Mouse (Mus musculus) stomach, postnatal 0 days (tissue): ENCODE results near the gene Tnfsf18. TPM values are rescaled to one million over a fixed set of nuclear protein-coding genes. Genes with fewer than 3 reads are reported as not detected.

Experiments used
- ATAC-seq: fragments of 200-750 bp; cut with Nextera tagmentation; 2 replicates; pipeline ENCODE4 v1.8.0; 2017; ENCODE audit not compliant: low FRiP score, low TSS enrichment
- DNase-seq: peaks from one replicate; pipeline ENCODE4 v3.0.0-alpha.2; 2016; ENCODE audit warnings: low spot score
- H3K27ac ChIP-seq: fragments of 300-500 bp; sonication (generic); replicated peaks from 2 replicates; pipeline ENCODE4 v1.5.1; 2014; ENCODE audit warnings: mild to moderate bottlenecking, control low read depth
- H3K27me3 ChIP-seq: fragments of 300-500 bp; sonication (generic); 2 replicates; pipeline ENCODE4 v1.6.1; 2014; ENCODE audit warnings: low read length; ENCODE audit not compliant: control insufficient read depth, insufficient read depth
- H3K36me3 ChIP-seq: fragments of 300-500 bp; sonication (generic); 2 replicates; pipeline ENCODE4 v1.6.1; 2014; ENCODE audit warnings: low read length, mixed read lengths; ENCODE audit not compliant: control insufficient read depth, insufficient read depth
- H3K4me1 ChIP-seq: fragments of 300-500 bp; sonication (generic); replicated peaks from 2 replicates; pipeline ENCODE4 v1.6.1; 2014; ENCODE audit warnings: antibody characterized with exemption; ENCODE audit not compliant: control insufficient read depth, insufficient read depth
- H3K4me2 ChIP-seq: fragments of 300-500 bp; sonication (generic); replicated peaks from 2 replicates; pipeline ENCODE4 v1.6.1; 2014; ENCODE audit warnings: low read depth, mild to moderate bottlenecking, control low read depth, moderate library complexity
- H3K4me3 ChIP-seq: fragments of 300-500 bp; sonication (generic); 2 replicates; pipeline ENCODE4 v1.5.1; 2014; ENCODE audit warnings: low read depth, low read length, control low read depth
- H3K9ac ChIP-seq: fragments of 300-500 bp; sonication (generic); 2 replicates; pipeline ENCODE4 v1.6.1; 2014; ENCODE audit warnings: mild to moderate bottlenecking, low read length, control low read depth, mixed read lengths
- H3K9me3 ChIP-seq: fragments of 300-500 bp; sonication (generic); 2 replicates; pipeline ENCODE4 v1.6.1; 2016; ENCODE audit warnings: low read length; ENCODE audit not compliant: control insufficient read depth
- CTCF ChIP-seq: IDR thresholded peaks from 2 replicates; pipeline ENCODE4 v1.5.1; 2016; ENCODE audit warnings: antibody characterized with exemption, low read depth, mild to moderate bottlenecking, moderate library complexity
- EP300 ChIP-seq: optimal IDR thresholded peaks from 2 replicates; pipeline ENCODE3; 2016; ENCODE audit warnings: antibody characterized with exemption
- WGBS: fragments of 180-500 bp; shearing (Covaris S2); extraction: QIAGEN DNeasy Blood & Tissue Kit; methylation state at CpG from one replicate; pipeline ENCODE4 v1.1.7; 2014; 5-methylcytosine and 5-hydroxymethylcytosine counted together
- polyA plus RNA-seq: library from polyadenylated mRNA; unstranded; fragments of >200 nt; fragmentation: Nextera tagmentation; extraction: Ambion mirVana; gene quantifications from 2 replicates; pipeline ENCODE4 v1.2.1, GENCODE M21; 2015

The Tnfsf18 gene
- polyA plus RNA-seq, 1 experiment from 2014 or later, result not detected

DNA sequence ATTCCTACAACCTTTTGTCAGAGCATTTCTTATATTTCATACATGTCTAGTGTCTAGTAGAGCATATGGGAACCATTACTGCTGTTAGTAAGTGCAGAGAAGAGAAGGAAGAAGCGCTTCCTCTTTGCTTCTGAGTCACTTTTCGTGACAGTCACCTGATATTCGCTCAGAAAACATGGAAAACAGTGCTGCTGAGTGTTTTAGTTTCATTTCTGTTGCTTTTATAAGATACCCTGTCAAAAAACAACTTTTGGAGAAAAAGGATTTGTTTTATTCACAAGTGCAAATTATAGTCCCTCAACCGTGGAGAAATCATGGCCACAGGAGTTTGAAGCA lies 6.3 kb downstream of the Tnfsf18 start:
- H3K27ac ChIP-seq, result no peak overlapping the region

DNA sequence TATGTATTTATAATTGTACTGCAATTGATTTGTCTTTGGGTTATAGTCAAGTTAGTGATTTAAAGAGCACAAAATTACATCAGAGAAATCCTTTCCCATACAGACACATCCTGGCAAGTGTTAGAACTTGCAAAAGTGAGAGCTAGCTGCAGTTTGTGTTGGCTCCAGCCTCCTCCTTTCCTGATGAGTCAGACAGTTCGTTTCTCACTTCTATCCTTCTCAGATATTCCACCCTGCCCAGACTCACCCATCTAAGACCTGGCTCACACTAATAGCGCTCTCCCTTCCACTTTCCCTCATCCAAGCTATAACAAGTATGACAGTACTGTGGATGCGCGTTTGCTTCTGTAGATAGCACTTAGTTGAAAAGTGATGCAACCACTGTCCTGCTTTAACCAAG lies 11.9 kb downstream of the Tnfsf18 start:
- TF ChIP-seq EP300, result no peak
- no peak overlapping the region for H3K27ac ChIP-seq
- 70% methylated on average over 4 of the region's 4 CpGs for WGBS
- ATAC-seq (no peak), DNase-seq (no peak)
- no peak overlapping the region for H3K4me3 ChIP-seq
- no peaks in the 10 kb centered on the region for H3K36me3 ChIP-seq
- no peaks in the 10 kb centered on the region for H3K4me1 ChIP-seq
- H3K9me3 ChIP-seq, result no peaks in the 10 kb centered on the region
- H3K27me3 ChIP-seq, result no peaks in the 10 kb centered on the region
- no peak overlapping the region for H3K9ac ChIP-seq
- H3K4me2 ChIP-seq, result no peak overlapping the region

More for the DNA sequence above, 6.3 kb downstream of the Tnfsf18 start:
- no peaks in the 10 kb centered on the region for H3K4me1 ChIP-seq
- no peak overlapping the region for H3K4me2 ChIP-seq
- H3K4me3 ChIP-seq, result no peak overlapping the region
- WGBS, result 82% methylated on average over 4 of the region's 4 CpGs
- H3K27me3 ChIP-seq, result no peaks in the 10 kb centered on the region
- no peak for TF ChIP-seq EP300
- no peak for TF ChIP-seq CTCF
- H3K9me3 ChIP-seq, result no peaks in the 10 kb centered on the region
- no peaks in the 10 kb centered on the region for H3K36me3 ChIP-seq
- no peak overlapping the region for H3K9ac ChIP-seq
- ATAC-seq, result no peak
- no peak for DNase-seq

DNA sequence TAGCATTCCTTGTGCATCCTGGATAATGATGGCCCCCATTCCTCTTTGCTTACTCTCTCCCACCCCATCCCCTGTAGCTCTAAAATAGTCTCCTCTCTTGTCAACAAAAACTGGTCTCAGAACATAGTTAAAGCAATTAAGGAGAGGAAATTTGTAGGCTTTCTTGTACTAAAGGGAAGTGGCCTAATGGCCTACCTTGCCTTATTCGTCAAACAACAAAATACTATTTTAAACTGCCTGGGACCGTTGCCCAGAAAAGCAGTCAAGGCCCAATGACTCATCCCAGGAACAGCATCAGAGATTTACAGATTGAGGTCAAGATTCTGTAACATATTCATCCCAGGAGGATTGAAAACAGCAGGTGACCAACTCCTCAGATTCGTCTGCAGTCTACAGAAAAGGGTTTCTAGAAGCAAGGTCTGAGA lies 13.2 kb downstream of the Tnfsf18 start:
- Histone ChIP-seq H3K4me1 (no peaks in the 10 kb centered on the region), H3K27ac (no peak overlapping the region), H3K9me3 (no peaks in the 10 kb centered on the region), H3K4me2 (no peak overlapping the region), H3K9ac (no peak overlapping the region), H3K27me3 (no peaks in the 10 kb centered on the region), H3K4me3 (no peak overlapping the region), H3K36me3 (no peaks in the 10 kb centered on the region)
- TF ChIP-seq CTCF, result no peak
- WGBS, result 20% methylated on average over 3 of the region's 3 CpGs
- DNase-seq (no peak), ATAC-seq (no peak)

DNA sequence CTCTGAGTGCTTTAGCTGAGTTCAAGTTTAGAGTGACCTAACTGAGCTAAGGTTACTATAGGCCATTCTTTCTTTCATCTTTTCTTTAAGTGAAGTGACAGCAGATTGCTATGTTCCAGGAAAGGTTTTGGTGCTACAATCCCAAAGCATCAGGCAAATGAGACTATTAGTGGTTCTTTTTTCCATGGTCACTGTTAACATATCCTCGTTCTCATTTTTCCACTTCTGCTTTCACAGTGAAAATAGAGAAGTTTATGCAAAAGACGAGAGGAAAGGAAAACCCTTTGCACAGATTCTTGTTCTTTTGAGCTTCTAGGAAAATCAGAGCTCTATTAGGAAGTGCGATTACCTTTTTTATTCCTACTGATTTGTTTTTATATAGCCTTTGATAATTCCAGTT lies 22.9 kb downstream of the Tnfsf18 start:
- H3K4me3 ChIP-seq, result no peak overlapping the region
- TF ChIP-seq EP300 (no peak), CTCF (no peak)
- H3K4me1 ChIP-seq, result no peaks in the 10 kb centered on the region
- H3K4me2 ChIP-seq, result no peak overlapping the region
- H3K9ac ChIP-seq, result no peak overlapping the region
- H3K27me3 ChIP-seq, result no peaks in the 10 kb centered on the region
- H3K27ac ChIP-seq, result no peak overlapping the region
- DNase-seq (no peak), ATAC-seq (no peak)
- WGBS, result 72% methylated on average over 3 of the region's 3 CpGs
- H3K36me3 ChIP-seq, result no peaks in the 10 kb centered on the region
- H3K9me3 ChIP-seq, result no peaks in the 10 kb centered on the region

DNA sequence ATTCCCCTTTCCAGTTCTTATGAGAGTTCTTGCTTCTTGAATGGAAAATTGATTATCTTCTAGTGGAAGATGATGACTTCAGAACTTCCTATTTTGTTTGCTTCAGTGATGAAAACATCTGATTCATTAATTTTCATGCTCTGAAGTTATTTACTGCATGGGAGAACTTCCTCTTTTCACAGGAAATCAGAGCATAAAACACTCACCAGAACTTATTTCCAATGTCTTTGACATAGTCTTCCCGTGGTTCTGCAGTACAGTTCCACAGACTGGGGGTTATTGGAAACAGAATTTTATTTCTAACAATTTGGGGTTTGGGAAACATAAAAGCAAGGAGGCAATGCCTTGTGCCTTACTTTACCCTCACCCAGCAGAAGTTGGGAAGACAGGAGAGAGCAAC lies 25.8 kb downstream of the Tnfsf18 start:
- Histone ChIP-seq H3K4me3 (no peak overlapping the region), H3K27ac (no peak overlapping the region), H3K9me3 (no peaks in the 10 kb centered on the region), H3K36me3 (no peaks in the 10 kb centered on the region), H3K4me1 (no peaks in the 10 kb centered on the region), H3K27me3 (no peaks in the 10 kb centered on the region), H3K9ac (no peak overlapping the region), H3K4me2 (no peak overlapping the region)
- no peak for DNase-seq
- no peak for ATAC-seq
- TF ChIP-seq EP300, result no peak
- TF ChIP-seq CTCF, result no peak
- 72% methylated on average over 1 of the region's 1 CpGs for WGBS

DNA sequence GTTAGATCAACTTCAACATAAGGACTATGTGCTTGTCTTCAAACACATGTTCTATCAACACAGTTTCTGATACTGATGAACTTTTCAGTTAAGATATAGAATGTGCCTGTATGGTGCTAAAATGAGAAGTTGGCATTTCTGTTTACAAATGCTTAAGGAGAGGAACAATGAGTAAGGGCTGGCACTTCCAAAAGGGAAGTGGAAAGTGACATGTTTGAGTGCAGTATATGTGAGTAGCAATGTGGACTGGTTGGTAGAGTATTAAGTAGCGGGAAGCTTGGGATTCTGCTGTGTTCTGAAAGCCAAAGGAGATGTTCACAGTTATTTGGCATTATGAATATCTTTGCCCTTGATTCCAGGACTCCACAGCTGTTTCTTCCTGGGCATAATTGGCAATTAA lies 33.7 kb downstream of the Tnfsf18 start:
- Histone ChIP-seq H3K27ac (no peak overlapping the region), H3K4me2 (no peak overlapping the region), H3K27me3 (no peaks in the 10 kb centered on the region), H3K9ac (no peak overlapping the region), H3K4me3 (no peak overlapping the region), H3K4me1 (no peaks in the 10 kb centered on the region), H3K9me3 (no peaks in the 10 kb centered on the region), H3K36me3 (no peaks in the 10 kb centered on the region)
- no peak for ATAC-seq
- no peak for TF ChIP-seq CTCF
- TF ChIP-seq EP300, result no peak
- WGBS, result 87% methylated on average over 1 of the region's 1 CpGs
- DNase-seq, result no peak
